Mouse (Mus musculus) neural tube, embryonic 11.5 days (tissue): Measurements from ENCODE around the gene Igsf9b. TPM values are rescaled to one million over a fixed set of nuclear protein-coding genes. Genes with fewer than 3 reads are reported as not detected.

Experiments used
- ATAC-seq: fragments of 200-750 bp; cut with Nextera tagmentation; 2 replicates; pipeline ENCODE4 v1.8.0; 2017; ENCODE audit warnings: moderate number of reproducible peaks, mild to moderate bottlenecking, moderate TSS enrichment, moderate library complexity; ENCODE audit not compliant: insufficient read depth, low FRiP score, low TSS enrichment
- DNase-seq: peaks from one replicate; pipeline ENCODE4 v3.0.0-alpha.2; 2015; ENCODE audit warnings: low spot score
- H3K27ac ChIP-seq: fragments of 300-500 bp; sonication (generic); 2 replicates; pipeline ENCODE4 v1.5.1; 2014; ENCODE audit warnings: low read depth, mild to moderate bottlenecking, low read length
- H3K27me3 ChIP-seq: fragments of 300-500 bp; sonication (generic); 2 replicates; pipeline ENCODE4 v1.6.1; 2014; ENCODE audit warnings: mild to moderate bottlenecking, low read length, mixed read lengths; ENCODE audit not compliant: control insufficient read depth, insufficient read depth
- H3K36me3 ChIP-seq: fragments of 300-500 bp; sonication (generic); 2 replicates; pipeline ENCODE4 v1.6.1; 2014; ENCODE audit warnings: mild to moderate bottlenecking, low read length, moderate library complexity, mixed read lengths; ENCODE audit not compliant: control insufficient read depth, insufficient read depth
- H3K4me1 ChIP-seq: fragments of 300-500 bp; sonication (generic); 2 replicates; pipeline ENCODE4 v1.6.1; 2014; ENCODE audit warnings: low read length, mixed read lengths; ENCODE audit not compliant: control insufficient read depth, insufficient read depth
- H3K4me2 ChIP-seq: fragments of 300-500 bp; sonication (generic); 2 replicates; pipeline ENCODE4 v1.6.1; 2014; ENCODE audit warnings: low read depth, mild to moderate bottlenecking, moderate library complexity
- H3K4me3 ChIP-seq: fragments of 300-500 bp; sonication (generic); 2 replicates; pipeline ENCODE4 v1.5.1; 2014; ENCODE audit warnings: low read depth, low read length
- H3K9ac ChIP-seq: fragments of 300-500 bp; sonication (generic); 2 replicates; pipeline ENCODE4 v1.6.1; 2014; ENCODE audit warnings: mild to moderate bottlenecking, low read length
- H3K9me3 ChIP-seq: fragments of 300-500 bp; sonication (generic); 2 replicates; pipeline ENCODE4 v1.6.1; 2016; ENCODE audit warnings: low read length; ENCODE audit not compliant: control insufficient read depth
- WGBS: fragments of 180-500 bp; shearing (Covaris S2); extraction: QIAGEN DNeasy Blood & Tissue Kit; methylation state at CpG from one replicate; pipeline ENCODE4 v1.1.7; 2014; 5-methylcytosine and 5-hydroxymethylcytosine counted together
- polyA plus RNA-seq: library from polyadenylated mRNA; unstranded; fragments of >200 nt; fragmentation: Nextera tagmentation; extraction: Ambion mirVana; gene quantifications from 2 replicates; pipeline ENCODE4 v1.2.1, GENCODE M21; 2014

Gene Igsf9b
- polyA plus RNA-seq, 1 experiment from 2014 or later: 7.4 TPM

DNA sequence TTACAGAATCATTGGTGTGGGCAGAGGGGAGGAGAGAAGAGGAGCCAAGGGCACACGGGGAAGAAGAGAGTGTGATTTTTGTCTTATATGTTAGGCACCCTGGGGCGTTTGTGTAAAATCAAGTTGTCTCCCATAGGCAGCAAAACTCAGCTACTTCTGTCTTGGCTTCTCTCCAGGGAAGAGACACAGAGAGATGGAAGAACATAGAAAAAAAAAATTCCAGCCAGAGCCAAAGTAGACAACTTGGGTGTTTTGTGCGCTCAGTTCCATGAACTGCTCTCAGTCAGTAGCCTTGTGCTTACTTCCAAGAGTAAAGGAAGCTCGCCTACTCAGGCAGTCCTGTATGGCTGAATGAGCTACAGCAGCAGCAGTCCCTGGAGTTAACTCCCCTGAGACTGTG, 31.4 kb downstream of the Igsf9b start:
- H3K9ac ChIP-seq: no peak overlapping the region
- ATAC-seq: no peak
- no peaks in the 10 kb centered on the region for H3K9me3 ChIP-seq
- H3K4me1 ChIP-seq: no peaks in the 10 kb centered on the region
- 86% methylated on average over 4 of the region's 4 CpGs for WGBS
- H3K4me3 ChIP-seq: no peak overlapping the region
- peaks cover 6% of the 10 kb centered on the region; the same call in 1 of the 2 replicates for H3K36me3 ChIP-seq
- H3K27ac ChIP-seq: no peak overlapping the region
- no peaks in the 10 kb centered on the region for H3K27me3 ChIP-seq
- no peak for DNase-seq
- H3K4me2 ChIP-seq: no peak overlapping the region

DNA sequence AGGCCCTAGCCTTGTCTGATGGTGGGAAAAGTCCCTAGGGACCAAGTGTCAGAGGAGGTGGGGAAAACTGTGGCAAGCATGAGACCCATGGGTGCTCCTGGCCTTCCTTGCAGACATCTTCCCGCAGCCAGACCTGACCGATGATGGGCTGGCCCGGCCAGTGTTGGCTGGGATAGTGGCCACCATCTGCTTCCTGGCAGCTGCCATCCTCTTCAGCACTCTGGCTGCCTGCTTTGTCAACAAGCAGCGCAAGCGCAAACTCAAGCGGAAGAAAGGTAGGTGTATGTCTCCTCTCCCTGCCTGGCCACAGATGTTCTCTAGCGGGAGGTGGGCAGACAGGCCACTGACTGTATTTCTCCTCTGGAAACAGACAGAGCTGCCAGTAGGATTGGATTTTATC, 32.5 kb downstream of the Igsf9b start:
- ATAC-seq (no peak), DNase-seq (no peak)
- H3K4me1 ChIP-seq: no peaks in the 10 kb centered on the region
- H3K27me3 ChIP-seq: no peaks in the 10 kb centered on the region
- no peak overlapping the region for H3K4me2 ChIP-seq
- H3K27ac ChIP-seq: no peak overlapping the region
- no peak overlapping the region for H3K9ac ChIP-seq
- no peak overlapping the region for H3K4me3 ChIP-seq
- no peaks in the 10 kb centered on the region for H3K9me3 ChIP-seq
- 91% methylated on average over 7 of the region's 7 CpGs for WGBS
- H3K36me3 ChIP-seq: peaks cover 6% of the 10 kb centered on the region; the same call in 1 of the 2 replicates

DNA sequence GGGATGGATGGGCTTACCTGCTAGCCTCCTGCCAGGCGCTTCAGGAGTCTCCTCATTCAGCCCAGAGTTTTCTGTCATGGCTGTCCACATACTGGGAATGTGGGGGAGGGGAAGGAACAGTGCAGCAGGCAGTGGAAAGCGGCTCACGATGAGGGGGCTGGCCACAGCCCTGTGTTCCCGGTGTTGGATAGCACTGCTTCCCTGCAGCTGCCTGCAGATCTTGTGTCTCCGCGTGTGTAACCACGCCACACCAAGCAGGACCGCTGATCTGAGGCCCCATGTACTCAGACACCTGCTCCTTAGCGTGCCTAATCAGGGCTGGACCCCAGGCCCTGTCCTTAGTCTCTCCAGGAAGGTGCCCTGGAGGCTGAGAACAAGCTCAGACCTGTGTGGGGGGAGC, 35.9 kb downstream of the Igsf9b start:
- Histone ChIP-seq H3K4me3 (no peak overlapping the region), H3K27me3 (no peaks in the 10 kb centered on the region), H3K9ac (no peak overlapping the region), H3K4me1 (no peaks in the 10 kb centered on the region; the same call in 1 of the 2 replicates), H3K36me3 (peaks cover 6% of the 10 kb centered on the region; the same call in 1 of the 2 replicates), H3K4me2 (no peak overlapping the region), H3K9me3 (no peaks in the 10 kb centered on the region), H3K27ac (no peak overlapping the region)
- 94% methylated on average over 9 of the region's 9 CpGs for WGBS
- ATAC-seq: no peak
- DNase-seq: no peak

DNA sequence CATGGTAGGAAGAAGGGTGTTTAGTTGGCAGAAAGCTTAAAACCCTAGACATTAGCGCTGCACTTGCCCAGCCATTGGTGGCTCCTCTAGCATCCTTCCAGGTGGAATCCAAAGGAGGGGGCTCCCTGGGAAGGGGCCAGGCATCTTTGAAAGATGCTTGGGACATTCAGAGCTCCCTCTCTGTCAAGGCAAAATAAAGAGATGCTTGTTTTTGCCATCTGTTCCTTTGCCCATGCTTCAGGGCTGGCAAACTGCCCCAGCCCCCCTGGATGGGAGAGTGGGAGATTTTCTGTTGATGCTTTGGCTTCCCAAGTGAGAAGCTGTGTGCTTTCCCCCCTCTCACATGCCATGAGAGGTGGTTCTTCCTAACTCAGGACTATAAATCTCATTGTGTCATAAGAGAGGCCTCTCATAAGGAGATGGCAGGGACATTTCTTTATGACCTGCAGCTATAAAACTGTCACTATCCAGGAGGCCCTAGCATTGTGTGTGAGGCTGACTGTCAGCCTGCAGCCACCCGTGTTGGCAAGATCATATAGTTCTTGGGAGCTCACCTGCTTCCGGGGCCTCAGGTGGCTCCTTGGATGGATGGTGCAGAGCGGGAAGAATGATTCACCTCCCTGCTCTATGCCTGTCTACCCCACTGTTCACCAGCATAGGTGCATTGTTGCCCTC, 38.1 kb downstream of the Igsf9b start:
- no peaks in the 10 kb centered on the region; the same call in 1 of the 2 replicates for H3K4me1 ChIP-seq
- peaks cover 6% of the 10 kb centered on the region; the same call in 1 of the 2 replicates for H3K36me3 ChIP-seq
- H3K9me3 ChIP-seq: no peaks in the 10 kb centered on the region
- H3K27me3 ChIP-seq: no peaks in the 10 kb centered on the region
- no peak overlapping the region for H3K4me3 ChIP-seq
- WGBS: 92% methylated on average over 4 of the region's 4 CpGs
- no peak overlapping the region for H3K27ac ChIP-seq
- ATAC-seq (no peak), DNase-seq (no peak)
- H3K9ac ChIP-seq: no peak overlapping the region
- no peak overlapping the region for H3K4me2 ChIP-seq

DNA sequence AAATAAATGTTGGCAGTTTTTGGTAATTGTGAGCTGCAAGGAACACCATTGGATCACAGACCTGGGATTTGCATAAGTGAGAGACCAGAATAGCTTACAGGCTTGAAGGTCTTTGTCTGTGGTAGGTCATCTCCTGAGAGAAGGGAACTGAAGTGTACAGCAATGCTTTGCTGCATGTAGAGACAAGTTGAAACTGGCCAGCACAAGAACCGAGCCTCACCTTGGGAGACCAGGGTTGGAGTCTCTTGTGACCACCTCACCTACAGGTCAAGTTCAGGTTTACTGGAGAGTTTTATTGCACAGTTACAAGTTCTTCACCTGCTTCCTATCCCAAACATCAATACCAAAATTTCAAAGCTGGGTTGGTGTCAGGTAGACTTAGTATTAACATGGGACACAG, 40.2 kb downstream of the Igsf9b start:
- H3K36me3 ChIP-seq: peaks cover 2% of the 10 kb centered on the region; the same call in 1 of the 2 replicates
- DNase-seq (no peak), ATAC-seq (no peak)
- H3K9me3 ChIP-seq: no peaks in the 10 kb centered on the region
- no peak overlapping the region for H3K27ac ChIP-seq
- H3K9ac ChIP-seq: no peak overlapping the region
- H3K4me1 ChIP-seq: no peaks in the 10 kb centered on the region; the same call in 1 of the 2 replicates
- no peak overlapping the region for H3K4me2 ChIP-seq
- 69% methylated on average over 1 of the region's 1 CpGs for WGBS
- H3K4me3 ChIP-seq: no peak overlapping the region
- no peaks in the 10 kb centered on the region for H3K27me3 ChIP-seq

DNA sequence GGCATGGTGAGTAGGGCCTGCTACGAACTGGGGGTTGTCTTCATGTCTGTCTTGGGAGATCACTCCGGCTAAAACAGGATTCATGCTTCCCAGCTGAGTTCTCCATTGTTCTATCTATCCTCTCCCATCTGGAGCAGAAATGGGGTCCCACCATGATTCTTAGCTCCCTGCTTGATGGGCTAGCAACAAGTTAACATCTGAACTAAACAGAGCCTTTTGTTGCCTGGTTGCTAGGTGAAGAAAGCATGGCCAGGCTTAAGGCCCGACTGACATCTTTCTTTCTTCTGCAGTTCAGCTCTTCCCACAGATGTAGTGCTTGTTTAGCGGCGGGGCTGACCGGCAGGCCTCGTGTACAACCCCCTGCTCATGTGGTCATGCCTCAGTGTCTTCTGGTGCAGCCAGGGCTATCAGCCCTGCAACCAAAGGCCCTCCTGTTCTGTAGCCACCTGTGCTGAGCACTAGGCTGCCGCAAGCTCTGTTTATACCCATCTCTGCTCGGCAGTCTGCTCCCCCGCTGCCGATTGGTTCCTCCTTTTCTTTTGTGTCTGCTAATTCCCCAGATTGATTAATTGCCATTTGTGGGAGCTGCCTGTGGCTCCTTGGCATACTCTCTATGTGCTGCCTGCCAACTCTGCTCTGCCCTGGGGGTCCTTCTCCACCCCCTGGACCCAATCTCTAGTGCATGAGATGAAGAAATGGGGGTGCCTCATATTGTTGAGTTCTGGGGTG, 47.7 kb downstream of the Igsf9b start:
- 46% methylated on average over 11 of the region's 11 CpGs for WGBS
- peak; percentile 46 for DNase-seq
- Histone ChIP-seq H3K4me1 (0 out of 2 replicates have a peak, but pooled peaks cover 2% of the 10 kb centered on the region), H3K9ac (no peak overlapping the region), H3K9me3 (no peaks in the 10 kb centered on the region), H3K36me3 (peaks cover 2% of the 10 kb centered on the region; the same call in 1 of the 2 replicates), H3K4me3 (no peak overlapping the region), H3K4me2 (no peak overlapping the region), H3K27ac (peak overlapping the region; percentile 37; the same call in 1 of the 2 replicates), H3K27me3 (no peaks in the 10 kb centered on the region)
- peak; percentile 67 for ATAC-seq

DNA sequence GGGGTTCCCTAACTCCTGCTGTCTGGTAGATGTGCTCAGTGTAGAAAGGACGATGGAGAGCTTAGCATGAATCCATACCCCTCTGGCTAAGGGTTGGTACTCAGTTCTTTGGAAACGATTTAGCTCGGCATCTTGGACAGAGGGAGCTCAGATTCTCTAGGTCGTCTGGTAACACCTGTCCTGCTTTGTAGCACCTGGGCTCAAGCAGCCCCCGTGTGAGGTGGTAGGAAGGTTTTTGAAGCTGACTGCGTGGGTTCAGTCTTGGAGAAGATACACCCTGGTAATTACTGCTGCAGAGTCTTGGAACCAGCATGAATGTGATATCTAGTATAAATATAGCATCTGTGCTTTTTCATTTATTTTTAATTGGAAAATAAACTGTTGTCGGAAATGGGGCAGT, 54.1 kb downstream of the Igsf9b start:
- WGBS: 89% methylated on average over 7 of the region's 7 CpGs
- Histone ChIP-seq H3K36me3 (no peaks in the 10 kb centered on the region), H3K27ac (no peak overlapping the region), H3K9me3 (no peaks in the 10 kb centered on the region), H3K9ac (no peak overlapping the region), H3K4me1 (no peaks in the 10 kb centered on the region), H3K4me2 (no peak overlapping the region), H3K27me3 (no peaks in the 10 kb centered on the region), H3K4me3 (no peak overlapping the region)
- no peak for ATAC-seq
- DNase-seq: no peak

DNA sequence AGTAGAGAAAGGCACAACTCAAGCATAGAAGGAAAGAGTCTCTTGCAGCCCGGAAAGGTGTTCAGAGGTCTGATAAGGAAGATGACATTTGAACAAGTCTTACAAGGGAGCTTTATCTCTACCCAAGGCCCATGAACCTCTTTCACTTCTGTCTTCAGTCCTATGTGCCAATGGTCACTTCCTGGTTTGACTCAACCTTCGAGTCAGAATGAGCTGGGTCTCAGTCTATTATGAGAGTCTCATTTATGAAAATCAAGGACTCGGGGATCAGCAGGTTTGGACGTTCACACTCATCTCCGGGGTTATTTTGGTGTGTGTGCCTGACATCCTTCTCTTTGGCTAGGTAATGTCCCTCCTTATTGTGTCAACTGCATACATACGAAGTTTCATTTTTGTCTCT, 58.9 kb downstream of the Igsf9b start:
- Histone ChIP-seq H3K4me1 (no peaks in the 10 kb centered on the region), H3K36me3 (no peaks in the 10 kb centered on the region), H3K4me2 (no peak overlapping the region), H3K9ac (no peak overlapping the region), H3K4me3 (no peak overlapping the region), H3K27ac (no peak overlapping the region), H3K27me3 (no peaks in the 10 kb centered on the region), H3K9me3 (no peaks in the 10 kb centered on the region)
- ATAC-seq (no peak), DNase-seq (no peak)
- 92% methylated on average over 6 of the region's 6 CpGs for WGBS

DNA sequence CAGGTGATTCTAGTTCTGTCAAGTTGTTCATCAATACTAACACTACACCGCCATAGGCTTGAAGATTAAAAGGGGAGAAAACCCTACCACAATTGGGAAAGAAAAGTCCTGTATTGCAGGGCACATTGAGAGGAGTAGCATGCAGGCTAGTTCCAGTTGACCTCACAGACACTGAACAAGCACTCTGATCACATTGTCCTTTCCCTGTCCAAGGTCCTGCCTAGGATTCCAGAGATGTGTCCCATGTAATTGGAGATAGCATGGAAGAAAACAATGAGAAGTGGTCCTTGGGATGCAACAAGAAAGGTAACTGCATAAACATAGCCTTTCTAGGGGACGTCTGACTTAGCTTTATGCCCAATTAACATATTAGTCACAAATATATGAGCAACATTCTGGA, 68.2 kb downstream of the Igsf9b start:
- WGBS: 69% methylated on average over 2 of the region's 2 CpGs
- no peak for ATAC-seq

More for the DNA sequence above, 68.2 kb downstream of the Igsf9b start:
- no peak overlapping the region for H3K9ac ChIP-seq
- peaks cover 2% of the 10 kb centered on the region; the same call in 1 of the 2 replicates for H3K4me1 ChIP-seq
- H3K4me2 ChIP-seq: no peak overlapping the region
- no peak for DNase-seq
- H3K9me3 ChIP-seq: no peaks in the 10 kb centered on the region
- no peaks in the 10 kb centered on the region for H3K27me3 ChIP-seq
- no peak overlapping the region for H3K4me3 ChIP-seq
- H3K36me3 ChIP-seq: no peaks in the 10 kb centered on the region
- H3K27ac ChIP-seq: no peak overlapping the region
